28 mouse cellular contexts compared by ENCODE assay signal in the genomic region with DNA sequence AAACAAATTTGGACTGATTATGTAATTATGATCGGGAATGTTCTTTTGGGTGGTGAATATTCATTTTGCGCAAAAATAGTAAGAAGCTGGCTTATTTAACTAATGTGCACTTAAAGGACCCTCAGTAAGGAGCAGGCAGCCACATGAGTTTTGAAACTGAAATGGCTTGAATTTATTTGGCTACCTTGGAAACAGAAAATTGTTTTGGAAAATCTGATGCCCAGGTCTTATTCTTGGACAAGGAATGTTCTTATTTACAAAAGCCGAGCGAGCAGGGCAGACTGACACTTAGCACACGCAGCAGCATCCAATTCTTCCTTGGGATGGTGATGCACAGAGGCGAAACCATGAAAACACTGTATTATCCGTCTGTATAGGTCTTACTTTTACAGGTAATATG. TPM values are rescaled to one million over a fixed set of nuclear protein-coding genes. Genes with fewer than 3 reads are reported as not detected.
DNase-seq lines count a peak whose midpoint lies in the region; ATAC-seq and TF ChIP-seq lines count a peak whose summit lies in the region.
"Had no signal": no experiment of that assay in that cellular context is flagged by ENCODE, and none has a peak within 500 bp of the region (broad histone marks: within the 10 kb centered on the region; RNA-seq: fewer than 3 reads in every experiment).

No protein-coding gene starts in this region.

- no peak overlapping the region for H3K9ac ChIP-seq in embryonic facial prominence, embryonic 11.5 days (replicated peaks; ENCODE audit: low read length)
- no peak overlapping the region for H3K9ac ChIP-seq in limb, embryonic 11.5 days (ENCODE audit: low read length)
- H3K9ac ChIP-seq: heart, embryonic 15.5 days; hindbrain, embryonic 13.5 days; limb, embryonic 13.5 days; midbrain, embryonic 15.5 days; neural tube, embryonic 15.5 days had no signal

- H3K4me2 ChIP-seq in embryonic facial prominence, embryonic 11.5 days (ENCODE audit: low read depth, low read length): no peak overlapping the region
- no peak overlapping the region for H3K4me2 ChIP-seq in limb, embryonic 11.5 days (ENCODE audit: low read depth, severe bottlenecking)
- H3K4me2 ChIP-seq: heart, embryonic 15.5 days; hindbrain, embryonic 13.5 days; limb, embryonic 13.5 days; liver, embryonic 11.5 days; midbrain, embryonic 15.5 days; neural tube, embryonic 15.5 days had no signal

- H3K36me3 ChIP-seq in embryonic facial prominence, embryonic 11.5 days (replicated peaks; ENCODE audit: control insufficient read depth, insufficient read depth, low read depth, low read length): no peaks in the 10 kb centered on the region
- H3K36me3 ChIP-seq in limb, embryonic 11.5 days (ENCODE audit: control insufficient read depth, insufficient read depth, low read length): no peaks in the 10 kb centered on the region
- H3K36me3 ChIP-seq: heart, embryonic 10.5 days; heart, embryonic 15.5 days; hindbrain, embryonic 13.5 days; limb, embryonic 13.5 days; midbrain, embryonic 10.5 days; midbrain, embryonic 15.5 days; neural tube, embryonic 15.5 days had no signal

- H3K9me3 ChIP-seq in embryonic facial prominence, embryonic 11.5 days (replicated peaks; ENCODE audit: control insufficient read depth, low read length): no peaks in the 10 kb centered on the region
- no peaks in the 10 kb centered on the region for H3K9me3 ChIP-seq in limb, embryonic 11.5 days (ENCODE audit: control insufficient read depth, low read length)
- H3K9me3 ChIP-seq: heart, embryonic 10.5 days; heart, embryonic 15.5 days; hindbrain, embryonic 13.5 days; limb, embryonic 13.5 days; midbrain, embryonic 15.5 days had no signal

- no peak for TF ChIP-seq CTCF in layer of hippocampus, adult 2 months (conservative IDR thresholded peaks at IDR 0.05)

- no peak for ATAC-seq in embryonic facial prominence, embryonic 11.5 days (replicated peaks; ENCODE audit: insufficient number of reproducible peaks, low FRiP score, low TSS enrichment, low read depth)
- ATAC-seq in limb, embryonic 11.5 days (ENCODE audit: insufficient number of reproducible peaks, low FRiP score, low TSS enrichment, low read depth): no peak
- ATAC-seq: forebrain, embryonic 14.5 days; intestine, postnatal 0 days; midbrain, embryonic 15.5 days had no signal

- DNase-seq in layer of hippocampus, adult 2 months (ENCODE audit: low spot score in 2 of 2): no peak
- no peak for DNase-seq in layer of hippocampus, adult 11-12 months (ENCODE audit: low spot score)
- DNase-seq in lung, postnatal 10 days: peak; percentile 42
- no peak for DNase-seq in lung, postnatal 14 days
- peak; percentile 26 for DNase-seq in embryonic facial prominence, embryonic 11.5 days (ENCODE audit: low spot score)
- peak; percentile 12 for DNase-seq in limb, embryonic 11.5 days (ENCODE audit: low spot score)
- no peak for DNase-seq in urinary bladder, postnatal 25 days (ENCODE audit: low spot score)
- DNase-seq: adrenal gland, postnatal 25 days; B cell, adult 2 months; cerebellum, adult 11-12 months; cerebellum, adult 9-11 months; gastrocnemius, postnatal 10 days; kidney, adult 9 months; kidney, postnatal 10 days; thymus, adult 2 months; thymus, postnatal 36 days had no signal

- H3K4me3 ChIP-seq in layer of hippocampus, adult 2 months: no peak overlapping the region
- H3K4me3 ChIP-seq in embryonic facial prominence, embryonic 11.5 days (ENCODE audit: low read depth, low read length): no peak overlapping the region
- no peak overlapping the region for H3K4me3 ChIP-seq in limb, embryonic 11.5 days (ENCODE audit: low read depth, low read length)
- H3K4me3 ChIP-seq: heart, embryonic 10.5 days; heart, embryonic 15.5 days; hindbrain, embryonic 13.5 days; limb, embryonic 13.5 days; midbrain, embryonic 10.5 days; midbrain, embryonic 15.5 days; neural tube, embryonic 15.5 days had no signal

- 77% methylated on average over 7 of the region's 7 CpGs for WGBS in embryonic facial prominence, embryonic 11.5 days
- 90% methylated on average over 7 of the region's 7 CpGs for WGBS in limb, embryonic 11.5 days

- no peaks in the 10 kb centered on the region for H3K4me1 ChIP-seq in embryonic facial prominence, embryonic 11.5 days (ENCODE audit: control insufficient read depth, insufficient read depth, low read length)
- no peaks in the 10 kb centered on the region for H3K4me1 ChIP-seq in limb, embryonic 11.5 days (ENCODE audit: control insufficient read depth, insufficient read depth, low read length)
- H3K4me1 ChIP-seq: midbrain, embryonic 15.5 days had no signal

- peak overlapping the region; percentile 75 for H3K27ac ChIP-seq in layer of hippocampus, adult 2 months
- H3K27ac ChIP-seq in embryonic facial prominence, embryonic 11.5 days (replicated peaks; ENCODE audit: low read depth, low read length): no peak overlapping the region
- H3K27ac ChIP-seq in limb, embryonic 11.5 days (replicated peaks; ENCODE audit: low read depth, low read length): no peak overlapping the region
- H3K27ac ChIP-seq: heart, embryonic 10.5 days; heart, embryonic 15.5 days; hindbrain, embryonic 13.5 days; limb, embryonic 13.5 days; midbrain, embryonic 10.5 days; midbrain, embryonic 15.5 days; neural tube, embryonic 15.5 days; stomach, postnatal 0 days had no signal

- no peaks in the 10 kb centered on the region for H3K27me3 ChIP-seq in embryonic facial prominence, embryonic 11.5 days (ENCODE audit: control insufficient read depth, insufficient read depth, low read length)
- no peaks in the 10 kb centered on the region for H3K27me3 ChIP-seq in limb, embryonic 11.5 days (ENCODE audit: control insufficient read depth, insufficient read depth, low read length)
- H3K27me3 ChIP-seq: heart, embryonic 15.5 days; hindbrain, embryonic 13.5 days; limb, embryonic 13.5 days; midbrain, embryonic 15.5 days; neural tube, embryonic 15.5 days had no signal

RNA-seq across cellular contexts. Expression of a gene that starts 28.0 kb away (rescaled TPM):
- 1 to 10 TPM; 2.0 to 2.8 TPM for total RNA-seq in layer of hippocampus, adult 2 months (2021)
- polyA plus RNA-seq in embryonic facial prominence, embryonic 11.5 days (2014; fragmentation: Nextera tagmentation; extraction: Ambion mirVana): 0.81 and 0.98 TPM in 2 replicates
- 1.2 and 1.3 TPM in 2 replicates for polyA plus RNA-seq in limb, embryonic 11.5 days (2014; fragmentation: Nextera tagmentation; extraction: Ambion mirVana)
- total RNA-seq: common myeloid progenitor, adult 5-6 weeks had no signal

Comparison
In these comparisons a context has a peak if more than half of its experiments do, and no peak if none do; other contexts are left out.
1. DNase-seq: peak in lung, postnatal 10 days (single experiment), embryonic facial prominence, embryonic 11.5 days (single experiment) and limb, embryonic 11.5 days (single experiment); none in layer of hippocampus, adult 2 months (0 of 2), layer of hippocampus, adult 11-12 months (single experiment), lung, postnatal 14 days (single experiment) and urinary bladder, postnatal 25 days (single experiment).